Mouse (Mus musculus): ENCODE results near the gene Srgap3.

Srgap3 gene

DNA sequence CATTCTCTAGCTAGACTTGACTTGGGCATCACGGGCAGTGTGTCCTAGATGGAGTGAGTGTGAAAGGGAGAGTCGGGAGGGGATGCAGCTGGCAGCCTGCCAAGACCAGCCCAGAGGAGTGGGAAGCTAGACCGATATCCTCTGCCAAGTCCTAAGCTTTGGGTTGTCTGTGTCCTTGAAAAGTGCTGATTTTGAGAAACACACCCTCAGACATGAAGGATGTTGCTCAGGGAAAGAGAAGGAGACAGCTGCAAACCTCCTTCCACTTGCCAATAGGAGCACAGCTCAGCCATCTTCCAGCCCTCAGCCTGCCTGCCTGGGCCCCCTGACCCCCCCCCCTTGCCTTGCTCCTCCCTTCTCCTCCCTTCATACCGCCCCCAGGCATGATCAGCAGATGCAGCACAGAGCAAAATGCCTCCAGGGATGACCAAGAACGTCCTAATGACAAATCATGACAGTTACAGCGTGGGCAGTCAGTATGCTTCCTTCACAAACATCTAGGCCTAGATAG, 82.0 kb downstream of the Srgap3 start:
- in situ Hi-C loops (cut with MboI; ENCODE audit: unreplicated experiment in 2 of 2) = no loop called here

DNA sequence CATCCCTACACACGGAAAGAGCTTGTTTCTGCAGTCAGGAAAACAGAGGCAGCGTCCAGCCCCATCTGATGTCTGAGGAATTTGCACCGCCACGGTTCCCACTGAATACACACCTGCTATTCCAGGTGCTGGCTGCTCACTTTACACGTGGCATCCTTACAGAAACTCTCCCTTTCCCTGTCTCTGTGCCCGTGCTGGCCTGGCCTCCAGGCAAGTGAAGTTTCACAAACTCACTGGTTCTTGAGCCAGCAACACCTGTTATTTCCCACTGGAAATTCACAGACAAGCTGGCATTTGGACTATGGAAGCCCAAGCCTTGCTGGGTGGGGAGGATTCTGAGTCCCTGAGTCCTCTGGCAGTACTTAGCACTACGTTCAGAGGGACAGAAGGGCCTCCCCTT, 84.6 kb downstream of the Srgap3 start:
- in situ Hi-C loops (cut with MboI; ENCODE audit: unreplicated experiment in 2 of 2) = loop anchor here (5.0 kb wide), 2 partner anchors 50 to 135 kb away; no protein-coding TSS in a partner anchor

DNA sequence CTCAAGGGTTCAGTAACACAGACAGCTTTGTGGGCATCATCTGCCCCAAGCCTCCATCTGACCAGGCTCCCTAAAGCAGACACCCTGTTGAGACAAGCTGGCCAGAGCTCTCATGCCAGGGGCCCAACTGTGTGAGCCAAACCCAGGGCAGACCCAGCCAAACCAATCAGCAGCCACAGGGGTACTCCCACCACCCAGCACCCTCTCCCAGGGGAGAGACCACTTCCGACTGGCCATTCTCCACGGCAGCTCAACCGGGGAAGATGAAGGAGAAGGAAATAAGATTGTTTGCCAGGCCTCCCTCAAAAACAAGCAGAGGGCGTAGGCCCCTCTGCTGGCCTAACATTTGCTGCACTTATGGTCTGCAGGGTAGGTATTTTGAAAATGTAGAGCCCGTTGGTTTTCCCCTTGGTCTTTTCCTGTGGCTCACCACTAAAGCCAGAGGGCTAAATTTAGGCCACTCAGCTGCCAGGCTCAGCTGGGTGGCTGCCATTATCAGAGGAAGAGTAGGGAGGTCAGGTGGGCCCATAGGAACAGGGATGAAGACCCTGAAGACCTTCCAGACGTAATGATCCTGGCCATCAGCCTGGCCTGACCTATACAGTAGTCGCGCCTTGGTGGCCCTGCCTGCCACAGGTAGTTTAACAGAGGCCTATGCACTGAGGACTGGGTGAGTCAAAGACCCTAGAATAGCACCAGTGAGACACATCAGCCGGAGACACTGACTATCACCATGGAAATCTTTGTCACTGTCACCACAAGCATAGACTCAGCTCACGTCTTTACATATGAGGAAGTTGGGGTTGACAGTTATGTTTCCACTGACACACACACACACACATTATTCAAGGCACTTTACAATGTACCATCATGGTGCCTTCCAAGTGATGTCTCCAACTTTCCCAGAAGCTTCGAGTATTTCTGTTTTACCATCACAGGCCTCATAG, 85.4 kb downstream of the Srgap3 start:
- in situ Hi-C loops (cut with MboI; ENCODE audit: unreplicated experiment in 2 of 2) = loop anchor here (5.0 kb wide), 2 partner anchors 51 to 134 kb away; no protein-coding TSS in a partner anchor

DNA sequence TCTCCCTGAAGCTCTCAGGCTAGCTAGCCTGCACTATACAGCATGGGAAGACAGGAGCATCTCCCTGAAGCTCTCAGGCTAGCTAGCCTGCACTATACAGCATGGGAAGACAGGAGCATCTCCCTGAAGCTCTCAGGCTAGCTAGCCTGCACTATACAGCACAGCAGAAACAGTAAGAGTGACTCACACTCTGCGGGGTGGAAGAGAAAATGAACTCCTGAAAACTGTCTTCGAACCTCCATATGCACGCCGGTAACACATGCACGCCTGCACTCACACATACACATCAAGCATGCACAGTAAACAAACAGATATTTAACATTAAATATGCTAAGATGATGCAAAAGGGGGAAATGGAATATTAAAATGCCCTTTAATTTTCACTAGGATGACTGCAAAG, 86.8 kb downstream of the Srgap3 start:
- in situ Hi-C loops (cut with MboI; ENCODE audit: unreplicated experiment in 2 of 2) = loop anchor here (5.0 kb wide), 2 partner anchors 52 to 133 kb away; no protein-coding TSS in a partner anchor

DNA sequence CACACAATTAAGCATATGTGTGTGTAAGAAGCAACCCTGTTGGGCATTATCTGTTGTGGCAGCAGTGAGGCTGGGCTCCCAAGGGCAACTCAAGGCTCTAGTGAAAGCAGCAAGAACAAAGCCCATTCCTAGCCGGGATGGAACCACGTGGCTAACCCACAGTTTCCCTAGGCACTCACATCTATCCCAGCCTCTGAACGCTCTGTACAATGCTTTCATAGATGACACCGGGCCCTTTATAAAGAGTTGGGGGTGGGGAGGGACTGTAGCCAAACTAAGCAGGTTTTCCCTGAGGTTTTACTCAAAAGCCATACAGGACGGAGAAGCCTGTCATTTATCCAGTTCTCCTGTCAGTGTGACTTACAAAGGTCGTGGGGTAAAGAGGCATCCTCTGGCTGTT, 90.0 kb downstream of the Srgap3 start:
- in situ Hi-C loops (cut with MboI; ENCODE audit: unreplicated experiment in 2 of 2) = no loop called here

DNA sequence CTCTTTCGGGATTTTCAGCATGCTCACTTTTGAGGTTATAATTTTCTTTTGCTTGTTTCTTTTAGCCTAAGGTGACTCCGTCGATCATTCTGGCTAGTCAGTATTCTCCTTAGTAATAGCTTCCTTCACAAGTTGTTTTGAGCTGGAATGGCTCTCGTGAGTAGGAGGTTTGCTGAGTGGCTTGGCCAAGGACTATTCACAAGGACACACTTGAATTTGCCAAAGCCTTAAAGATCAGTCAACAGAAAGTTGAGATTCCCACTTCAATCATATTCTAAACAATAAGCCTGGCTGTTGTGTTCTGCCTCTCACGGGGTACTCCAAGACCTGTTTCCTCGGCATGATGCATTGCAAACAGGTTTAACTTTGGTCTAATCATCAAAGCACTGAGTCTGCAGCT, 91.9 kb downstream of the Srgap3 start:
- in situ Hi-C loops (cut with MboI; ENCODE audit: unreplicated experiment in 2 of 2) = no loop called here

DNA sequence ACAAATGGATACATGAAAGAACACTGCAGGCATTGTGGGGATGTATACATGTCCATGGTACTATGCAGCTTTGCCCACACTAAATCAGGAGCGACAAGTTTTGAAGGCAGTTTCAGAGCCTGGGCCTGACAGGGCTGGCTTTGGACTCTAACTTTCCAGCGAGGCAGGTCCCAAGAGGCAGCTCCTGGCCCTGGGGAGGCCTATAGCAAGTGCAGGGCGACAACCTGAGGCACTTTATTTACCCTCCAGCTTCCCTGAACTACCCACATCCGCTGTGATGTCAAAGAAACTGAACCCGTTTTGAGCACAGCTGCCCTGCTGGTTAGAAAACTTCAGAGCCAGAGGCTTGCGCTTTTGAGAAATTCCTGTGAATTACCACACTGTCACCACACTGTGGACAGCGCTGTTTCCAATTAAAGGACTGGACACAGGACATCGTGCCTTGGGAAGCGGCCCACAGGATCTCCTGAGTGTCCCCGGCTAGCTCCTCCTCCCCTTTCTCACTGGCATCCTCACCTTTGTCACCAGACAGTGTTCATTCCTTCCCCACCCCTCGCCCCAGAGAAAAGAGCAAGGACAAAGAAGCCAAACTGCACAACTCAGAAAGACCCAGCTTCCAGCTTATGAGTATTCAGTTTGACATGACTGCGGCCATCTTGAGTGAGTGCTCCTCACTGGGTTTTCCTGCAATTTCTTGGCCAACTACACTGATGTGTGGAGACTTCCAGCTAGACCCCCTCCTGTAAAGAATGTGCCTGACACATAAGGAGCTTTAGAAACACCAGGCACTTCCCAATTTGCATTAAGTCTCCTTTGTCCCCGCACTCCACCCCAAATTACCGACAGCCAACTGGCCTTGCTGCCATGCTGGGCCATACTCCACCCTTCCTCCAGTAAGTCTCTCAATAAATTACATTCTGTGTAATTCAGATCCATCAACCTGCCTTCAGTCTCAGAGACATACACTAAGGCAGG, 94.5 kb downstream of the Srgap3 start:
- in situ Hi-C loops (cut with MboI; ENCODE audit: unreplicated experiment in 2 of 2) = no loop called here

DNA sequence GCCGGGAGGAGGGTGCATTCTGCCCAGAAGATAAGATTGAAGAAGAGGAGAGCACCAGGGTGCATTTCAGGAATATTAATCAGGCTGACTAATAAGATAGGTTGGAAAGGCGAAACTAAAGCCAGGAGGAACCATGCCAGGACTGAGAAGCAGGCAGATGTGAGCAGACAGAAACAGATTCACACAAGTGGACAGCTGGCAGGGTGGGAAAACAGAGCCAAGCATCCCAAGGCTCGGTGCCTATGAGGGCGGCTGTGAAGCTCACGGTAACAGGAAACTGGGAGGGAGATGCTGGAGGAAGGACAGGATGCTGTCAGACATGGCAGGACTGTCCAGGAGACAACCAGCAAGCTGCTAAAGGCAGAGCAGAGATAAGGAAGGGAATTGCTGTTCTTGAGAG, 96.3 kb downstream of the Srgap3 start:
- in situ Hi-C loops (cut with MboI; ENCODE audit: unreplicated experiment in 2 of 2) = no loop called here

DNA sequence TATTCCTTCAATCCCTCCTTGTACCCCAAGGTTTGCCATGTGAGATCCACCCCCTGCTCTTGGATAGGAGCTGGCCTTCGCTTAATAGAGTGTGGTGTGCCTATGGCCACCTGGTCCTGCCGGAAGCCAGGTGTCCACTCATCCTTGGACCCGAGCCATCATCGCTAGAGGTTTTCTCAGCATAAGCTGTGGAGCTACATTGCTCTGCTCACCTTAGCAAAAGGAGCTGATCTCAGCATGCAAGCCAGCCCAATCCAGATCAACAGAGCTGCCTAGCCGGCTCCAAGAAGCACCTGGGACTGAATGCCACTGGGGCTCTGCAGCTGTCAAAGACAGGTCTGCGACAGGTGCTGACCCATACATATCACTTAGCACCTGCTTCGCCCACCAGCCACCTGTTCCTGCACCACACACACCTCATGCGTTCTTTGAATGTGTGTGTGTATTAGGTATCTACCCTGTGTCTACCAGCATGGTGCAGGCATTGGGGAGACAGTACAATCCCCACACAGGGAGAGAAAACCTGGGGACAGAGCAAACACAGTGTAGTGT, 98.4 kb downstream of the Srgap3 start:
- in situ Hi-C loops (cut with MboI; ENCODE audit: unreplicated experiment in 2 of 2) = loop anchor here in 1 of 2 experiments (10.0 kb wide), 1 partner anchor 114 kb away; no protein-coding TSS in a partner anchor

DNA sequence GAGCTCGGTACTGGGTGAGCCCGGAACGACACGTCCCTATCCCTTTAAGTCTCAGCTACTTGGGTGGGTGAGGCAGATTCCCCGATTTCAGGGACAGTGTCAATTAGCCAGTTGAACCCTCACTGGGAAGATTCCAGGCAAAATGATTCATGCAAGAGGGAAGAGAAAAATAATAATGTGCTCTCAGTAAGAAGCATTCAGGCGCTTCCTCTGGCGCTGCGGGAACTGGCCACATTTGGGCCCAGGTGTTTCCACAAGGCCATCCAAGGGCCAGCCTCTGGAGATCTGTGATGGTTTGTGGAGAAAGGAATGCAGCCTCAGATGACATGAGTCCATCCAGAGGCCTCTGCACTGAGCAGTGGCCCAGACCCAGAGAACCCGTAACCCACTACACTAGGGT, 100.2 kb downstream of the Srgap3 start:
- in situ Hi-C loops (cut with MboI; ENCODE audit: unreplicated experiment in 2 of 2) = loop anchor here in 1 of 2 experiments (10.0 kb wide), 1 partner anchor 112 kb away; no protein-coding TSS in a partner anchor

DNA sequence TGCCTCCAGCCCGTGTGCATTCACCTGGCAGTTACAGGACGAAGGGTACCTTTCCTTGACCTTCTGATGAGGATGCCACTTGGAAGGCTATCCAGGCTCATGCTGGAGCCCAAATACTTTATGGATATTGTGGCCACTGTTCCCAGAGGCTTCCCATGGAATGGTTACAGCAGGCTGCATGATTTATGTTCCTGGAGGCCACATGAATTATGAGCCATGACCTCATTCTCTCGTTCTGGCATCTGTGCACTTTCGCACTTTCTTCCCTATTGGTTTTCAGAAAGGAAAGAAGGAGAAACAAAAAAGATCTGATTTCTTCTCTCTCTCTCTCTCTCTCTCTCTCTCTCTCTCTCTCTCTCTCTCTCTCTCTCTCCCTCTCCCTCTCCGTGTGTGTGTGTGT, 104.6 kb downstream of the Srgap3 start:
- in situ Hi-C loops (cut with MboI; ENCODE audit: unreplicated experiment in 2 of 2) = loop anchor here in 1 of 2 experiments (10.0 kb wide), 1 partner anchor 108 kb away; no protein-coding TSS in a partner anchor

DNA sequence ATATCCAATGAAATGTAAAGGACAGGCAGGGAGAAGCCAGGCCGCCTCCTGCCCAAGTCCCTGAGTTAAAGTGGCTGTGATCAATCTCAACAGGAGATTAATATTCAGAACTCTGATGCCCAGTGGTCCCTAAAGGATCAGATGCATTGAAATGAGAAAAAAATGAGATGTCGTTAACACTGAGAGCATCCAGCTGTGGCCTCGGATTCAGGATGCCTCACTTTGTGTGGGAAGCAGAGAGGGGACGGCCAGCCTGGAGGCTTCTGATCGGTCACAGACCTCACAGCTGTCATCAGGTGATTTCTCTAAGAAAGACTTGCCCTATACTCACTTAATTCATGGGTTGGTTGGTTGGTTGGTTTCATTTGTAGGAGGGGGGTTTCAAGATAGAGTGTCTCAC, 106.7 kb downstream of the Srgap3 start:
- in situ Hi-C loops (cut with MboI; ENCODE audit: unreplicated experiment in 2 of 2) = loop anchor here in 1 of 2 experiments (10.0 kb wide), 1 partner anchor 106 kb away; no protein-coding TSS in a partner anchor

DNA sequence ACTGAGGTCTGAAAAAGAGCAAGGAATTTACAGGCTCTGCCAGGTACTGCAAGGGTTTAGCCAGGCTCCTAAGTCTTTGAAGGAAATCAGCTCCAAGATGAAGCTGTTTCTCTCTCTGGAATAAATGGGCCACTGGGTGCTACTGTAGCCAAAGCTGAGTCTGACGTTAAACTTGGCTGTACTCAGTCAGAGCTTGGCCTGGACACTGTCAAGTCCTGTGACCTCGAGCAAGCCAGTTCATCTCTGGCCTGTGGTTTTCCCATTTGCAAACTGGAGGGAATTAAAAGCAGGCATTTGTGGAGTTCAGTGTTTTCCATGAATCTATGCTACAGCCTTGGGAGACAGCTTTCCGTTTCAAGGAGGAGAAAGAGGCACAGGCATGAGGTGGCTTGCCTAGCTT, 107.7 kb downstream of the Srgap3 start:
- in situ Hi-C loops (cut with MboI; ENCODE audit: unreplicated experiment in 2 of 2) = no loop called here

DNA sequence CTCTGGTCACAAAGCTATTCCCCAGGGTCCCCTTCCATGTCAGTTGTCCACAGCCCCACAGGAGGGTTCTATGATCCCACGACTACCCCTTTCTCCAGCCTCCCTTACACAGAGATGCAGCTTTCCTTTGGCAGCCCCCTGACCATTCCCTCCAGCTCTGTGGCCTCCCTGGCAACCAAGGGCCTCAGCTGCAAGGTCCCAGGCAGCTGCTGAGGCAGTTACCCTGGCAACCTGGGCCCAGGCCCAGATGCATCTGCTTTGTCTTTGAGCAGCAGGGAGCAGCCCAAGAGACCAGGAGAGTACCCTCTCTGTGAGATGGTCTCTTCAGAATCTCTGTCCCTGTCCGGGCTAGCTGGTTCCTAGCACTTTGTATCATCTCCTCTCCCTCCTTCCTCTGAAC, 108.2 kb downstream of the Srgap3 start:
- in situ Hi-C loops (cut with MboI; ENCODE audit: unreplicated experiment in 2 of 2) = no loop called here

DNA sequence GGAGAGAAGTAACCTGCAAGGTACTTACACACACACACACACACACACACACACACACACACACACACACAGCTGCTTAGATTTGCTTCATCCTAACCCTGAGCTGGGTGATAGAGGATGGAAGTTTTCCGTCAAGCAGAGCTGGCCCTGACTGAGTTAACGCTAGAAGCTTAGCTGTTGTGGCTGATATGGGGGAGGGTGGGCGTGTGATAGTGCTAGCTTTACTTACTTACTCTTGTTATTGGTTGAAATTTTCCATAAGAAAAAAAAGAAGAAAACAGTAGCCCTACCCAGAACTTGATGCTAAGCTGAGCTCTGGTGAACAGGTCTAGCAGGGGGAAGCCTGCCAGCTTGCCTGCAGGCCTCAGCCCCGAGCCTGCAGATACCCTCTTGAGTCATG, 110.4 kb downstream of the Srgap3 start:
- in situ Hi-C loops (cut with MboI; ENCODE audit: unreplicated experiment in 2 of 2) = no loop called here

DNA sequence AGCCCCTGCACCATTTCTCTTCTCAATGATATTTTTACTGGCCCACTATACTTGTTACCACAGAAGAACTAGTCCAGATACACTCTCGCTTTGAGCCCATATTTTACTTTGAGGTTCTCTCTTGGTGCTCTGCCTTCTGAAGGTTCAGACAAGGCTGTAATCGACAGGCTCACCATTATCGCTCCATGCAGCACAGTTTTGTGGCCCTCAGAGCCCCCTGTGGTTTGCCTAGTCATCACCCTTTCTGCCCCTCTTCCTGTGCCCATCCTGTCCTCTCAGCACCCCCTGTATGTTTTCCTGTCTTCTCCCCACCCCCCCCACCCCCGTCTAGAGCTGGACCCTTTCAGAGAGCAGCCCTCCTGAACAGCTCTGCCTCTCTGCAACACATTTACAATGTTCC, 111.7 kb downstream of the Srgap3 start:
- in situ Hi-C loops (cut with MboI; ENCODE audit: unreplicated experiment in 2 of 2) = no loop called here

DNA sequence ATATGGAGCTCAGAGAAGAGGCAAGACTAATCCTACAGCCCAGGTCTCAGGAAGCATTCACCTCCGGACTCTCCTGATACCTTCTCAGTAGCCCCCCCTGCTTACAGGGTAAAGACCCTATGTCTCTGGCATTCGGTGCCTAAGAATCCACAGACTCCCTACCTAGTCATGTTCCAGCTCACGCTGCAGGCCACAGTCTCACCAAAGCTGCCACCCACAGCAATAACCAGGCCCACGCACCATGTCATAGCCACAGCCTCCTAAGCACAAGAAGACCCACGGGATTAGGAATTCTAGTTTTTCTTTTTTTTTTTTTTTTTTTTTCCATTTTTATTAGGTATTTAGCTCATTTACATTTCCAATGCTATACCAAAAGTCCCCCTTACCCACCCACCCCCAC, 112.6 kb downstream of the Srgap3 start:
- in situ Hi-C loops (cut with MboI; ENCODE audit: unreplicated experiment in 2 of 2) = no loop called here

DNA sequence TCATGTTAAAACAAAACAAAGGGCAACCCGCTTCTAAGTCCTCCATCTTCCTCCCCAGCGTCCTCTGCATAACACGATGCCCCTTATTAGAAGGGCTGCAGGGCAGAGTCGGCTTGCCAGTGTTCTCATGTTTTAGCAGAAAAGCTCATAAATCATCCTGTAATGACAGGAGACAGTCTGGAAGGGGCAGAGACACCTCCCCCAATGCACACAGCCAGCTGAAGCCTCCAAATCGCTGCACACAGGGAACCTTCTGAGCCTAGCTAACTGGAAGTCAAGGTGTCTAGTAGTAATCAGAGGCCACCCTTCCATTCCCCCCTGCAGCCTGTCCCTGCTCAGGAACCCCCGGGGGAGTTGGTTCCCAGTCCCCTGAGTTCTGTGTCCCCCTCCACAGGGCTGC, 113.3 kb downstream of the Srgap3 start:
- in situ Hi-C loops (cut with MboI; ENCODE audit: unreplicated experiment in 2 of 2) = no loop called here

DNA sequence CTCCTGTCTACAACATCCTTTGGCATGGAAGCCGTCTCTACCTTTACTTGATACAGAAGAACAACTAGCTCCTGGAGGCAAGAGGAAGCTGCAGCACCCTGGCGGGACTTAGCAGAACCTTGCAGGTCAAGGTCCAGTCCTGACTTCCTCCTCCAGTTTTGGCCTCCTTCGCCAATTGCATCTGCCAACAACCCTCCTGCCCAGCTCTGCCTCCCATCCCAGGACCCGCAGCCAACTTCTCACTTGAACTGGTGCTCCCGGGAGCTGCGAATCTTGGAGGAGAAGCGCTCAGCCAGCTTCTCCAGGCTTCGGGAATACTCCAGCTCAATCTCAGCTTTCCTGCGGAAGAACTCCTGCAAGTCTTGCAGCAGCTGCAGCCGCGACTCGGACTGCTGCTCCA, 117.9 kb downstream of the Srgap3 start:
- in situ Hi-C loops (cut with MboI; ENCODE audit: unreplicated experiment in 2 of 2) = no loop called here

DNA sequence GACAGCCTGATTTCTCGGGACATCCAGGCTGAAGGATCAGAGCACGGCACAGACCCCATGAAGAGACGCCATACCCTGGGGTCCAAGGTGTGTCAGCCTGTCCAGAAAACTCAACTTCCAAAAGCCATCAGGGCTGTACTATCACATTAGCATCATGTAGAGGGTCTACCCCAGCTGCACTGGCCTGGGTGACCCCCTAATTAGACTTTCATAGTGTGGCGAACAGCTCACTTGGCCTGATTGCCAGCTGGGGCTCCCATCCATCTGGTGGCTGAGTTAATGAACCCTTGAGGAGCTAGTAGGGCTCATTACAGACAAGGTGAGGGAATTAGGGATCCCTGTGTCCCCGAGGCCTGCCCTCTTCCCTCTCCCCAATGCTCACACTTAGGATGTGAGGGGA, 118.6 kb downstream of the Srgap3 start:
- in situ Hi-C loops (cut with MboI; ENCODE audit: unreplicated experiment in 2 of 2) = no loop called here
